Mouse (Mus musculus) small intestine, adult 2 months (tissue): ENCODE measurements at regions not wholly inside any gene's neighbourhood (a gene's known extent, or its start where the extent isn't known, plus 50 kb on each side); places are given as distances from the start of the nearest gene placed in this dataset.

Experiments
- H3K27ac ChIP-seq: fragments of 200-500 bp; 2 replicates; pipeline ENCODE4 v1.5.1; 2012; ENCODE audit warnings: low read depth, low read length, control low read depth, inconsistent platforms; ENCODE audit not compliant: insufficient read depth
- H3K27me3 ChIP-seq: fragments of 200-500 bp; 2 replicates; pipeline ENCODE4 v1.6.1; 2012; ENCODE audit warnings: mild to moderate bottlenecking, moderate library complexity, low read length, inconsistent platforms; ENCODE audit not compliant: control insufficient read depth, insufficient read depth
- H3K36me3 ChIP-seq: fragments of 200-500 bp; 2 replicates; pipeline ENCODE4 v1.6.1; 2012; ENCODE audit warnings: mild to moderate bottlenecking, low read length, control low read depth, inconsistent platforms; ENCODE audit not compliant: control insufficient read depth, insufficient read depth
- H3K4me1 ChIP-seq: fragments of 200-500 bp; 2 replicates; pipeline ENCODE4 v1.6.1; 2012; ENCODE audit warnings: low read length, inconsistent platforms, mixed read lengths; ENCODE audit not compliant: control insufficient read depth, insufficient read depth, insufficient read length
- H3K4me3 ChIP-seq: fragments of 200-500 bp; 2 replicates; pipeline ENCODE4 v1.5.1; 2012; ENCODE audit warnings: low read depth, mild to moderate bottlenecking, control low read depth, inconsistent platforms, low read length, moderate library complexity
- CTCF ChIP-seq: fragments of 200-500 bp; IDR thresholded peaks from 2 replicates; pipeline ENCODE4 v1.5.1; 2012; ENCODE audit warnings: low read depth, mild to moderate bottlenecking, control low read depth, inconsistent platforms, low read length, moderate library complexity, mixed read lengths; ENCODE audit not compliant: insufficient replicate concordance, insufficient read length; ENCODE audit errors: extremely low read depth
- POLR2A ChIP-seq: fragments of 200-500 bp; IDR thresholded peaks from 2 replicates; pipeline ENCODE4 v1.6.1; 2012; ENCODE audit warnings: low read depth, mild to moderate bottlenecking, control low read depth, inconsistent platforms, low read length, moderate library complexity
- WGBS: fragments of 180-500 bp; shearing (Covaris S2); methylation state at CpG from one replicate; pipeline ENCODE4 v1.1.7; 2018; 5-methylcytosine and 5-hydroxymethylcytosine counted together

- Histone ChIP-seq H3K27ac (peak overlapping the region; percentile 83), H3K36me3 (no peaks in the 10 kb centered on the region), H3K4me3 (no peak overlapping the region), H3K4me1 (peaks cover 24% of the 10 kb centered on the region), H3K27me3 (no peaks in the 10 kb centered on the region)
- 47% methylated on average over 2 of the region's 2 CpGs for WGBS
- TF ChIP-seq CTCF = no peak
- no peak for TF ChIP-seq POLR2A
Observed at GRCm38 (mm10) chr12:69501346-69501730, 81.5 kb downstream of the Vcpkmt start.

DNA sequence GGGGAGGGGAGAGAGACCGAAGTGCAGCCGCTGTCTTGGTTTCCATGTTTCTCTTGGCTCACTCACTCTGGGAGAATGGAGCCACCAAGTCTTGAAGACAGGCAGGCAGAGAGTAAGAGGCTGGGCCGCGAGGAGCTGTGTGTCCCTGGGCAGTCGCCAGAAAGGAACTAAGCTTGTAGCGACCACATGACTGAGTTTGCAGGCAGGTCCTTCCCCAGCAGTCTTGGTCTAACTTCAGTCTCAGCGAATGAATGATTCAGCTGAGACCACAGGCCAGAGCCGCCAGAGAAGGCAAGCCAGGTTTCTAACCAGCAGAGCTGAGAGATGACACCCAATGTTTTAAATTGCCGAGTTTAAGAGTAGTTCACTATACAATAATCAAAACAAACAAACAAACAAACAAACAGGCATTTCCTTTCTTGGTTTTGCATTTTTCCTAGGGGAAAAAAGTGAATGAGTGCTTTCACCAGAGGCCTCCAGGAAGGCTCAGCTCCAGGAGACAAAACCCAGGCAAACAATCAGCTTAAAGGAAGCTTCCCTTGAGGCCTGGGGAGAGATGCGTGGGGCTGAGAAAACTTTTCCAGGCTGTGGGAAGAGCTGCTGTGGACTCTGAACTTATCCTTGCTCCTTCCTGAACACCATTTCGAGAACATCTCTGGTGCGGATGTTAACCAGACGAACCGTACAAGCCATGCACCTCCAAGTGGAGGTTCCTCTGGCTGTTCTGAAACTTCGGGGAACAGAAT lies 82.1 kb downstream of the Vcpkmt start:
- Histone ChIP-seq H3K27ac (peak overlapping the region; percentile 83), H3K36me3 (no peaks in the 10 kb centered on the region), H3K4me1 (peaks cover 24% of the 10 kb centered on the region), H3K4me3 (no peak overlapping the region), H3K27me3 (no peaks in the 10 kb centered on the region)
- 46% methylated on average over 15 of the region's 15 CpGs for WGBS
- TF ChIP-seq CTCF = no peak
- no peak for TF ChIP-seq POLR2A

- H3K36me3 ChIP-seq = no peaks in the 10 kb centered on the region
- peaks cover 15% of the 10 kb centered on the region for H3K4me1 ChIP-seq
- no peak for TF ChIP-seq CTCF
- TF ChIP-seq POLR2A = no peak
- 71% methylated on average over 7 of the region's 7 CpGs for WGBS
- H3K27ac ChIP-seq = 0 out of 2 replicates have a peak overlapping the region, but pooled peaks have one; percentile 3
- H3K27me3 ChIP-seq = no peaks in the 10 kb centered on the region
- no peak overlapping the region for H3K4me3 ChIP-seq
Observed at GRCm38 (mm10) chr12:69497121-69497520, 85.7 kb downstream of the Vcpkmt start.

DNA sequence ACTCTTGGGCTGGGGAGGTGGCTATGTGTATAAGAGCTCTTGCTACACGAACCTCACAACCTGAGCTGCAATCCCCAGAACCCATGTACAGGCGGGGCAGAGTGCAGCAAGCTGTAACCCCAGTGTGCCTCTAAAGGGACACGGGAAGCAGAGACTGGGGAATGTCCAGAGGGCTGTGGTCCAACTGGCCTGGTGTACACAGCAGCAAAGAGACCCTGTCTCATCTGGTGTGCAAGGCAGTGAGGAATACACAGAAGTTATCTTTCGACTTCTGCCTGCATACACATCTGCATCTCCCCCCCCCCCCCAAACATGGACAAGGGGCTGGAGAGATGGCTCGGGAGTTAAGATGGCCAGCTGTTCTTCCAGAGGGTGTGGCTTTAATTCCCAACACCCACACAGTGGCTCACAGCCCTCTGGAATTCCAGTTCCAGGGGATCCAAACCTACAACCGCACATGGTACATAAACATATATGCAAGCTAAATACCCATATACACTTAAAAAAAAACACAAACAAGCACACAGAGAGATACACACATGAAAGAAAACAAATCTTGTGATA lies 86.4 kb downstream of the Vcpkmt start:
- Histone ChIP-seq H3K36me3 (no peaks in the 10 kb centered on the region), H3K4me3 (no peak overlapping the region), H3K27ac (no peak overlapping the region), H3K4me1 (peaks cover 9% of the 10 kb centered on the region), H3K27me3 (no peaks in the 10 kb centered on the region)
- TF ChIP-seq POLR2A = no peak
- TF ChIP-seq CTCF = no peak
- 74% methylated on average over 6 of the region's 6 CpGs for WGBS

DNA sequence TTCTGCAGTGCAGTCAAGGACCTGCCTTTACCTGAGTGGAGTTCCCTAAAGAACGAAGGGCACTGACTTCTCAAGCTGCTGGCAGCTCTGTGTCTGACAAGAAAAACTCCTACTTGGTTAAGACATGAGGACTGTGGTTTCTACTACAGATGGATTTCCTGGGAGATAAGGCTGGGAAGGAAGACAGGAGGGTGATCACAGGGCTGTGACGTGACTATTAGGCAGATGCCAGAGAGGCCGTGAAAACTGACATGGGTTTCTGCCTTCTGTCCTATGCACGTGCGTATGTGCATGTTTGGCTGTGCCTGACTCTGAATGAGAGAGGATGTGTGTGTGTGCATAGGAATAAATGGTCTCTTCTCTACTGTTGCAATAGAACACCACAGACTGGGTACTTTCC lies 87.1 kb downstream of the Vcpkmt start:
- H3K27ac ChIP-seq = no peak overlapping the region
- no peaks in the 10 kb centered on the region for H3K36me3 ChIP-seq
- H3K4me3 ChIP-seq = no peak overlapping the region
- H3K4me1 ChIP-seq = peaks cover 4% of the 10 kb centered on the region
- 92% methylated on average over 5 of the region's 5 CpGs for WGBS
- no peaks in the 10 kb centered on the region for H3K27me3 ChIP-seq
- TF ChIP-seq POLR2A (no peak), CTCF (no peak)

GRCm38 (mm10) chr12:69494648-69495047 lies 88.2 kb downstream of the Vcpkmt start:
- Histone ChIP-seq H3K4me3 (no peak overlapping the region), H3K4me1 (no peaks in the 10 kb centered on the region), H3K27me3 (no peaks in the 10 kb centered on the region), H3K27ac (no peak overlapping the region), H3K36me3 (no peaks in the 10 kb centered on the region)
- no peak for TF ChIP-seq POLR2A
- no peak for TF ChIP-seq CTCF
- WGBS = 33% methylated on average over 8 of the region's 8 CpGs

DNA sequence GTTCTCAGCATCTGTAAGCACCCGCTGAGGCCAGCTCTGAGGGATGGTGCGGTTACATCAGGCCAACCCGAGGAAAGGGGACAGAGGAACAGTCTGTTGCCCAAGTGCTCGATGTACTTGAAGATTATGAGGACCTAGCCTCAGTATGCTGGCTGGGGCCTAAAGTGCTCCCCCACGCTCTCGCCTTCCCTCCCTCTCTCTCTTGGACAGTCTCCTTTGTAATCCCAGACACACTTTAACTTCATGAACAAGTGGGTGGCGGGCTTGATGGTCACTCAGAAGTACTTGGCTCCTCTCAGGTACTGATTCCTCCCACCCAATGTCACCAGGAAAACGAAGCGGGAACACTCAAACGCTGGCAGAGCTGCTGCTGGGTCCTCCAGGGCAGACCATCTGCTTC lies 93.1 kb downstream of the Vcpkmt start:
- no peaks in the 10 kb centered on the region for H3K36me3 ChIP-seq
- no peak overlapping the region for H3K27ac ChIP-seq
- H3K4me3 ChIP-seq = no peak overlapping the region
- peaks cover 5% of the 10 kb centered on the region; the same call in 1 of the 2 replicates for H3K4me1 ChIP-seq
- no peaks in the 10 kb centered on the region for H3K27me3 ChIP-seq
- TF ChIP-seq CTCF (no peak), POLR2A (no peak)
- 92% methylated on average over 10 of the region's 10 CpGs for WGBS
